Mouse (Mus musculus) embryonic facial prominence, embryonic 13.5 days (tissue): Measurements from ENCODE around the gene Akap13. TPM values are rescaled to one million over a fixed set of nuclear protein-coding genes. Genes with fewer than 3 reads are reported as not detected.
A peak's percentile ranks its signal among the peaks of the same experiment; 100 is the strongest.

Source experiments
- ATAC-seq: fragments of 200-750 bp; cut with Nextera tagmentation; 2 replicates; pipeline ENCODE4 v1.8.0; 2017; ENCODE audit warnings: low read depth; ENCODE audit not compliant: insufficient number of reproducible peaks, insufficient read depth, low FRiP score, low TSS enrichment
- H3K27ac ChIP-seq: fragments of 300-500 bp; sonication (generic); 2 replicates; pipeline ENCODE4 v1.5.1; 2015; ENCODE audit warnings: moderate library complexity, mild to moderate bottlenecking, inconsistent platforms
- H3K27me3 ChIP-seq: fragments of 300-500 bp; sonication (generic); 2 replicates; pipeline ENCODE4 v1.6.1; 2015; ENCODE audit warnings: mild to moderate bottlenecking, inconsistent platforms
- H3K36me3 ChIP-seq: fragments of 300-500 bp; sonication (generic); 2 replicates; pipeline ENCODE4 v1.6.1; 2015; ENCODE audit warnings: mild to moderate bottlenecking, inconsistent platforms
- H3K4me1 ChIP-seq: fragments of 300-500 bp; sonication (generic); 2 replicates; pipeline ENCODE4 v1.6.1; 2015; ENCODE audit warnings: inconsistent platforms
- H3K4me2 ChIP-seq: fragments of 300-500 bp; sonication (generic); 2 replicates; pipeline ENCODE4 v1.6.1; 2015; ENCODE audit warnings: moderate library complexity, mild to moderate bottlenecking, inconsistent platforms
- H3K4me3 ChIP-seq: fragments of 300-500 bp; sonication (generic); 2 replicates; pipeline ENCODE4 v1.5.1; 2015; ENCODE audit warnings: mild to moderate bottlenecking, inconsistent platforms
- H3K9ac ChIP-seq: fragments of 300-500 bp; sonication (generic); 2 replicates; pipeline ENCODE4 v1.6.1; 2015; ENCODE audit warnings: mild to moderate bottlenecking, inconsistent platforms
- H3K9me3 ChIP-seq: fragments of 300-500 bp; sonication (generic); 2 replicates; pipeline ENCODE4 v1.6.1; 2016; ENCODE audit warnings: inconsistent platforms
- WGBS: fragments of 180-500 bp; shearing (Covaris S2); methylation state at CpG from one replicate; pipeline ENCODE4 v1.1.7; 2015; ENCODE audit warnings: mixed read lengths; 5-methylcytosine and 5-hydroxymethylcytosine counted together
- polyA plus RNA-seq: library from polyadenylated mRNA; unstranded; fragments of >200 nt; fragmentation: Nextera tagmentation; extraction: Ambion mirVana; gene quantifications from 2 replicates; pipeline ENCODE4 v1.2.1, GENCODE M21; 2015

The Akap13 gene
- polyA plus RNA-seq, 1 experiment from 2014 or later, result 49.8 TPM

DNA sequence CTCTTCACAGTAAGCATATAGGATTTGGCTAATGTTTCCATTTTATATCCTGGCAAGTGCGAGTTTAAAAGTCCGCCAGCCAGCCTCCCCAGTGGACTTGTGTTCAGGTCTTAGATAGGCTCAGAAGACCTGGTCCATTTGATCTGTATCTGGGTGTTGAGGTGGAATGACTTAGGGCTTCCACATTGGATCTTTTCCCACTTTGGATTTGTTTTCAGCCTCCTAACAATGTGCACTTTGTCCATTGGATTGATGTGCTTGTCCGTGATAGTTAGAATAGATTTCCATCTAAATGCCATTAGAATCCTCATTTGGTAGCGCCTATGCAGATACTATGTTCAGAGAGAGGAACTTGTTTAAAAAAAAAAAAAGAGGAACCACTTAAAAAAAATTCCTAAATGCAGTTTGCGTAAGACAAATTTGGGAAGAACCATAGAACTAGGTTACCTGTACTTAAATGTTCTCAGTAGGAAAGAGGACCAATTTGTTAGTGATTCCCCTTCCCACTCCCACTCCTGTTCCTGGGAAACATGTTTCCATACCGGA lies 95.5 kb downstream of the Akap13 start:
- no peak overlapping the region for H3K4me2 ChIP-seq
- 81% methylated on average over 6 of the region's 6 CpGs for WGBS
- H3K36me3 ChIP-seq, result no peaks in the 10 kb centered on the region
- H3K4me1 ChIP-seq, result peaks cover 42% of the 10 kb centered on the region
- no peak overlapping the region for H3K27ac ChIP-seq
- H3K9ac ChIP-seq, result no peak overlapping the region
- H3K4me3 ChIP-seq, result no peak overlapping the region
- H3K9me3 ChIP-seq, result no peaks in the 10 kb centered on the region
- H3K27me3 ChIP-seq, result no peaks in the 10 kb centered on the region
- ATAC-seq, result no peak

DNA sequence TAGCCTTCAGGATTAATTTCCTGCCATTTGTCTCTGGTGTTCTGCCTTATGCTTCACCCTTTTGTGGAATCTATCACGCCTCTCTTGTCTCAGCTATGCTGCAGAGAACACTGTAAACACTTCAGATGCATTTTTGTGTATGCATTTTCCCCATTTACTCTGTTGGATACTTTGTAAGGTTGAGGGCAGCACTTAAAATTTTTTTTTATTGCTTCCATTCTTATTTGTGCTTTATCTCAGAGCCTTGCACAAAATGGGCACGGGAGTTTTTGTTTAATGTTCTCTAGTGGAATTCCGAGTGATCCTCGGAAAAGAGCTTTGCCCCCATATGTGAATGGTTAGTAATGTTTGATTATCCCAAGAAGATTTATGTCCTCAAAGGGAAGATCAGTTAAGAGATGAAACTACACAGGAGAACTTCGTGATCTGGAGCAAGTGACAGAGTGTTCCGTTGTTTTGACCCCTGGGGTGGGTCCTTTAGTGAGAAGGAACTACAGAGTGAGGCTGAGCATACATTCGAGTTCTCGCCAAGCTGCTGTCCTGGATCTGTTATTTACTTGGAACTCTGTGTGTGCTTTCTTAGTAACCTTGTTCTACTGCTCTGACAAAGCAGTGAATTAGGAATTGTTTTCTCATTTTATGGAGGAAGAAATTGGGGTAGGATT lies 97.8 kb downstream of the Akap13 start:
- Histone ChIP-seq H3K27ac (no peak overlapping the region), H3K9me3 (no peaks in the 10 kb centered on the region), H3K27me3 (no peaks in the 10 kb centered on the region), H3K9ac (no peak overlapping the region), H3K4me1 (peaks cover 62% of the 10 kb centered on the region), H3K4me3 (no peak overlapping the region), H3K36me3 (no peaks in the 10 kb centered on the region), H3K4me2 (no peak overlapping the region)
- WGBS, result 72% methylated on average over 8 of the region's 8 CpGs
- no peak for ATAC-seq

DNA sequence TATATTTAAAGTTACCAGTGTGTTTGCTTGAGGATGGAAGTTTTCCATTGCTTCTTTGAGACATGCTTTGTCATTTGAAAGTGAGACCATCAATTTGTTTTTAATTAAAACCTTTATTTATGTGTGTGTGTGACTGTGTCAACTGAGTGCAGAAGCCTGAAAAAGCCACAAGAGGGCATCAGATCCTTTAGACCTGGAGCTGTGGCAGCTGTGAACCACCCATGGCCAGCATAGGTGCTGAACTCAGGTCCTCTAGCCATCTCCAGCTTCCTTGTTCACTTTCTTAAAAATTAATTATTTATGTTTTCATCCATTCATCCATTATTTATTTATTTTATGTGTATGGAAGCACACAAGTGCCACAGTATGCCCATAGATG lies 98.3 kb downstream of the Akap13 start:
- H3K4me2 ChIP-seq, result no peak overlapping the region

DNA sequence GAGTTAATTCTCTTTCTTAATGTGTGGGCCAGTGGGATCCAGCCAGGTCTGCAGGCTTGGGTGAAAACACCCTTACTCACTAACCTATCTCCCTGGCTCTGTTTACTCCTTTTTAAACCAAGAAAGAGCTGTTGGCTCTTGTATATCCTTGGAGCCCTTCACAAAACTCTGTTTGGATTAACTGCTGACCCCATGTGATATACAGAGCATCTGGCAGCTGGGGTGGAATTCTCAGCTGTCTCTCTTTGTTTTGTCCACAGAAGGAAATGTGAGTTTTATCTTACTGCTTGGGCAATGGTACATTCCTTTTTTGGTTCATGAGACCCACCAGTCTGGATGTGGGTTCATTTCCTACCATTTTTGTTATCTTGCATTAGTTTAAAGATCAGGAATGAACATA lies 98.7 kb downstream of the Akap13 start:
- Histone ChIP-seq H3K9ac (no peak overlapping the region), H3K4me1 (peaks cover 71% of the 10 kb centered on the region), H3K9me3 (no peaks in the 10 kb centered on the region), H3K4me2 (no peak overlapping the region), H3K36me3 (no peaks in the 10 kb centered on the region), H3K27ac (no peak overlapping the region), H3K27me3 (no peaks in the 10 kb centered on the region), H3K4me3 (no peak overlapping the region)
- ATAC-seq, result no peak

More for the DNA sequence above, 98.3 kb downstream of the Akap13 start:
- no peak overlapping the region for H3K9ac ChIP-seq
- no peak overlapping the region for H3K4me3 ChIP-seq
- H3K36me3 ChIP-seq, result no peaks in the 10 kb centered on the region
- H3K4me1 ChIP-seq, result peaks cover 67% of the 10 kb centered on the region
- H3K27me3 ChIP-seq, result no peaks in the 10 kb centered on the region
- H3K9me3 ChIP-seq, result no peaks in the 10 kb centered on the region
- no peak for ATAC-seq
- no peak overlapping the region for H3K27ac ChIP-seq

DNA sequence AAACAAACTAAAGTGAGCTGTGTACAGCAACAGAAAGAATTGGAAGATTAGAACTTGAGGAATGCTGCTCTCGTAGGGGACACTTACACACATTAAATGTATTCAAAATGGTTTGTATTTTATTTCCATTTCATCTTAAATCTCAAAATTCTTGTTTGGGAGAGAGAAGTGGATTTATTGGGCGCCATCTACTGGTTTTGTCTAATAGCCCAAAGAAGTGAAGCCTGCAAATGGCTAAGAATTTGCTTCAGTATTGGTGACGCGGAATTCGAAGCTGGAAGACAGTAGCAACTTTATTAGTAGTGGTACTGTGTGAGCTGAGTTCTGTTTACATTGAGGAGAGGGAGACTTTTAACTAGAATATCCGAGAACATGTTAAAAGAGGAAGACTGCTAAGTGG lies 100.6 kb downstream of the Akap13 start:
- no peak overlapping the region for H3K4me3 ChIP-seq
- H3K36me3 ChIP-seq, result no peaks in the 10 kb centered on the region
- peaks cover 67% of the 10 kb centered on the region for H3K4me1 ChIP-seq
- H3K9ac ChIP-seq, result no peak overlapping the region
- no peaks in the 10 kb centered on the region for H3K27me3 ChIP-seq
- H3K27ac ChIP-seq, result no peak overlapping the region
- WGBS, result 49% methylated on average over 6 of the region's 6 CpGs
- no peaks in the 10 kb centered on the region for H3K9me3 ChIP-seq
- no peak overlapping the region for H3K4me2 ChIP-seq
- ATAC-seq, result no peak

DNA sequence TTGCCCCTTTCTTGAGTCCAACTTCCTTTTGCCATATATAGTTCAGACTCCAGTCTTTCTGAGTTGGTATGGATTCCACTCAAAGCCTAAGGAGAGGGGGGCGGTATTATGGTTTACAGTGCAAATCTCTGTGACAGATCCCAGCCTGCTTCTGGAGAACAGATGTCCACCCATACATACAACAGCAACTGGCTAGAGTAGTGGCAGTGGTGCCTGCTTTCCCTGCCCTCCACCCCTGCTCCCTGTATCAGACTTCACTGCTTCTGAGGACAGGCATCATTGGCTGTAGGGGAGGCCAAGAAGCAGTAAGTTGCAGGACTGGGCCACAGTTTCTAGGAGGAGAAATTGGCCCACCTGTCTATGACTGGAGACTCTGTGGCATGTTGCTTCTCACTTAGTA lies 102.9 kb downstream of the Akap13 start:
- Histone ChIP-seq H3K4me2 (peak overlapping the region; percentile 16; the same call in 1 of the 2 replicates), H3K36me3 (no peaks in the 10 kb centered on the region), H3K9ac (no peak overlapping the region), H3K27ac (peak overlapping the region; percentile 60), H3K9me3 (no peaks in the 10 kb centered on the region), H3K4me1 (peaks cover 59% of the 10 kb centered on the region), H3K4me3 (no peak overlapping the region), H3K27me3 (no peaks in the 10 kb centered on the region)
- WGBS, result 55% methylated on average over 1 of the region's 1 CpGs
- no peak for ATAC-seq

DNA sequence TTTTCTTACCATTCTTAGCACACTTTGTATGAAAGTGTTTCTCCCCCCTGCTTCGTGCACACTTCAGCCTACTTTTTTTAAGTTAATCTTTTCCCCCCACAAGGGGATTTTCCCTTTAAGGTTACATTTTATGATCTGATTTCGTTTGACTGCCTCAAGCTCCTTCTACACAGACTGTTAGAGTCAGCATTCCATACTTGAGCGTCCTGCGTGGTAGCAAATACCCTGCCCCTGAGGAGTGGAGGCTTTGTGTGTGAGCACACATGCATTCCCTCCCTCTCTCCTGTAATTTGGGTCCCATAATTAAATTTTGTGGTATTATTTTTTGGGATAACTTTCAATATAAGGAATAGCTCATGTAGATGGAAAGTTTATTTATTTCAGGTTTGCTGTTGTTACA lies 103.8 kb downstream of the Akap13 start:
- Histone ChIP-seq H3K4me3 (no peak overlapping the region), H3K4me2 (no peak overlapping the region; the same call in 1 of the 2 replicates), H3K27ac (peak overlapping the region; percentile 60; the same call in 1 of the 2 replicates), H3K9ac (no peak overlapping the region), H3K36me3 (no peaks in the 10 kb centered on the region), H3K4me1 (peaks cover 52% of the 10 kb centered on the region), H3K9me3 (no peaks in the 10 kb centered on the region), H3K27me3 (no peaks in the 10 kb centered on the region)
- ATAC-seq, result no peak
- 22% methylated on average over 4 of the region's 4 CpGs for WGBS

DNA sequence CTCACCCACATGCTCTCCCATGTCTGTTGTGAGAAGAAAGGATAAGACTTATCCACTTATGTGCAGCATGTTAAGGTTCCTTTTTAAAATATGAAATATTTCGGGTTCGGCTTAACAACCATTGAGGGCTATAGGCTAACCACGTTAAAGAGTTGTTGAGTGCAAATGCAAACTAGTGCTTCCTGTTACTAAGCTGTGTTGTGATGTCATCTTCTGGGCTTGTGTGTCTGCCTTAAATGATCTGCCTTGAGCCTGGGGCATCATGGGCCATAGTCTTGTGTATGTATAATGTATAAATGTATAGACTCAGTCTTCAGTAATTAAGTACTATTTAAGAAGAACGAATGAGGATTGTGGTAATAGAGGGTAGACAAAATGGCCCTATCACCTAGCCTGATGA lies 104.6 kb downstream of the Akap13 start:
- H3K27ac ChIP-seq, result peak overlapping the region; percentile 39; the same call in 1 of the 2 replicates
- WGBS, result 77% methylated on average over 4 of the region's 4 CpGs
- H3K27me3 ChIP-seq, result no peaks in the 10 kb centered on the region
- no peak overlapping the region for H3K9ac ChIP-seq
- no peaks in the 10 kb centered on the region for H3K36me3 ChIP-seq
- H3K4me1 ChIP-seq, result peaks cover 50% of the 10 kb centered on the region
- H3K4me3 ChIP-seq, result no peak overlapping the region
- H3K4me2 ChIP-seq, result no peak overlapping the region
- H3K9me3 ChIP-seq, result no peaks in the 10 kb centered on the region
- no peak for ATAC-seq

DNA sequence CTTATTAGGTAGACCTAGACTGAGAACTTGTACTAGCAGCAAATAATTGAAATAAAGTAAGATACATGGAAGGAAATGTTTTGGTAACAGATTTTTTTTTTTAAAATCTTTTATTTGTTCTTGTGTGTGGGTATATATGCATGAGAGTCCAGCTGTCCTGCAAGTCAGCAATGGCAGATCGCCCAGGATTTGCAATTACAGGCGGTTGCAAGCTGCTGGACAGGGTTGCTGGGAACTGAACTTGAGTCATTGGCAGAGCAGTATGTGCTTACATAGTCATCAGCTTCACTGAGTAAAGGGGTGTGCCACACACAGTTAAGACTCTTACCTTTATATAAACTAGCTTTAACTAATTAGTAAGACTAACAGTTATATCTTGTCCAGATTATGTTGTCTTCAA lies 105.2 kb downstream of the Akap13 start:
- H3K9ac ChIP-seq, result no peak overlapping the region
- no peak overlapping the region for H3K27ac ChIP-seq
- peaks cover 43% of the 10 kb centered on the region for H3K4me1 ChIP-seq
- no peak overlapping the region for H3K4me3 ChIP-seq
- no peaks in the 10 kb centered on the region for H3K36me3 ChIP-seq
- H3K27me3 ChIP-seq, result no peaks in the 10 kb centered on the region
- no peak for ATAC-seq
- WGBS, result 89% methylated on average over 2 of the region's 2 CpGs
- no peaks in the 10 kb centered on the region for H3K9me3 ChIP-seq
- H3K4me2 ChIP-seq, result no peak overlapping the region

DNA sequence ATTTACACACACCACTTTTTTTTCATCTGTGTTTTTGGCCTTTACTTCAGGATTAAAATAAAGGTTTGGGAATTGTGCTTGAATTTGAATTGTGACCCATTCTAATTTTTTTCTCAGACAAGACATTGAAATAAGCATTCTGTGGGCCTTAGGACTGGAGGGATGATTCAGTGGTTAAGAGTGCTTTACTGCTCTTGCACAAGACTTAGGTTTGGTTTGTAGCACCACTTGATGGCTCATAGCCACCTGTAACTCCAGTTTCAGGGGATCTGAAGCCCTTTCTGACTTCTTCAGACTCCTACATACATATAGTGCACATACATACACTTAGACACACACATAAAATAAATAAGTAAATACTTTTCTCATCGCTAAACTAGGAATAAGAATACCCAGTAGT lies 105.8 kb downstream of the Akap13 start:
- H3K9me3 ChIP-seq, result no peaks in the 10 kb centered on the region
- no peak for ATAC-seq
- H3K4me2 ChIP-seq, result no peak overlapping the region
- WGBS, result 94% methylated on average over 1 of the region's 1 CpGs
- peaks cover 38% of the 10 kb centered on the region for H3K4me1 ChIP-seq
- H3K27ac ChIP-seq, result no peak overlapping the region
- no peak overlapping the region for H3K9ac ChIP-seq
- no peaks in the 10 kb centered on the region for H3K36me3 ChIP-seq
- H3K27me3 ChIP-seq, result no peaks in the 10 kb centered on the region
- H3K4me3 ChIP-seq, result no peak overlapping the region

DNA sequence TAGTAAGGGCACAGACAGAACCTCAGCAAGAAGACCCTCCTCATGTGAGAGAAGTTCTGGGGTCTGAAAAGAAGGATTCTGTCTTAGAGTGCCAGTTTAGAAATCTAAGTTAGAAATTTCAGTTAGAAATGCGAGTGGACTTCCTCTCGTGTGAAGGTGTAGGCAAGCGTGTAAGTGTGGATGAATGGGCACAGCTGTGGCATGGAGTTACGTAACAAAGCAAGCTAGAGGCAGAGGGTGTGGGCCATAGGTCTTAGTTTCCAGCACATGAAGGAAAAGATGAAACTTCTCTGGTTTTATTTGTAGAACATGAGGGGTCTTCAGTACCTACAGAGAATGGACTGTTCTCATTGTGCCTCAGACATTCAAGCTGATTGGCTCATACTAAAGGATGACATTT lies 112.9 kb downstream of the Akap13 start:
- Histone ChIP-seq H3K4me2 (no peak overlapping the region), H3K4me3 (no peak overlapping the region), H3K36me3 (peaks cover 3% of the 10 kb centered on the region; the same call in 1 of the 2 replicates), H3K27me3 (no peaks in the 10 kb centered on the region), H3K9ac (no peak overlapping the region), H3K9me3 (no peaks in the 10 kb centered on the region), H3K4me1 (no peaks in the 10 kb centered on the region), H3K27ac (no peak overlapping the region)
- 87% methylated on average over 4 of the region's 4 CpGs for WGBS
- ATAC-seq, result no peak

DNA sequence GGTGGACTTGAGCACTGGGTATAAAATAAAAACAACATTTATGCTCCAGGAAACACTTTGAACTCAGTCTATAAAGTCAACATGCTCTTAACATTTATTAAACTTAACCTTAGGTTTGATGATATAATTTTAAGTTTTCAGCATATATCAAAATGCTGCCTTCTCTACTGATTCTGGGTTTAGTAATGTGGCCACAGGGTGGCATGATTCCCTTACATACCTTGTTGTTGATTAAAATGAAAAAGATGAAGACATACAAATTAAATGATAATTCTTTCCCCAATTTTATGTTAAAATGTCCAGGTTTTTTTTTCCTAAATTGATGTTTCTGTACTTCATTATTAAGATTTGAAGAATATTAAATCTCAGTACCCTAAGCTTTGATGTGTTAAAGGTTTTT lies 113.5 kb downstream of the Akap13 start:
- no peak overlapping the region for H3K9ac ChIP-seq
- H3K36me3 ChIP-seq, result peaks cover 3% of the 10 kb centered on the region; the same call in 1 of the 2 replicates
- H3K9me3 ChIP-seq, result no peaks in the 10 kb centered on the region
- H3K4me2 ChIP-seq, result no peak overlapping the region
- no peak overlapping the region for H3K27ac ChIP-seq
- H3K4me1 ChIP-seq, result no peaks in the 10 kb centered on the region
- ATAC-seq, result no peak
- H3K4me3 ChIP-seq, result no peak overlapping the region
- no peaks in the 10 kb centered on the region for H3K27me3 ChIP-seq
